Mouse (Mus musculus): ENCODE results near the gene Lrrc75b. TPM values are rescaled to one million over a fixed set of nuclear protein-coding genes. Genes with fewer than 3 reads are reported as not detected.
"Not testable (repeated sequence)": the region's sequence is repeated elsewhere in the genome, so short reads cannot be mapped to it uniquely, and the experiment has no call there.

Lrrc75b gene
- total RNA-seq, 2 experiments from 2014 or later = 10.2 to 10.5 TPM

DNA sequence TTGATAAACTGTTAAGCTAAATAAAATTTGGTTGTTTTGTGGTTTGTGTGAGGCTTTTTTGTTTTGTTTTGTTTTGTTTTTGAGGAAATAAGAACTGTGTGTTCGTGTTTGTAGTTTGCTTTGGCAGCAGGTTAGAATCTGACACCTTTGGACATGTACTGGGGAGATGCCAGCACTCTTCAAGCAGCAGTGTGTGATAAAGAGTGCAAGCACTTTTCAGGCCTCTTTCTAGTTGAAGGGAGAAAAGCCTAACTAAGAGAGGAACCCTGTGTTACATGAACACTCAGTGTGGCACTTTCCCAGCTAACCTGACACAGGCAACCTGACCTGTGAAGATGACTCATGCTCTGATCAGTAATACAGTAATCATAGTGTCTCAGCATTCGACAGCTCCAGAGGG, 24.7 kb downstream of the Lrrc75b start:
- DNase-seq (ENCODE audit: low spot score in 2 of 2) = no peak

DNA sequence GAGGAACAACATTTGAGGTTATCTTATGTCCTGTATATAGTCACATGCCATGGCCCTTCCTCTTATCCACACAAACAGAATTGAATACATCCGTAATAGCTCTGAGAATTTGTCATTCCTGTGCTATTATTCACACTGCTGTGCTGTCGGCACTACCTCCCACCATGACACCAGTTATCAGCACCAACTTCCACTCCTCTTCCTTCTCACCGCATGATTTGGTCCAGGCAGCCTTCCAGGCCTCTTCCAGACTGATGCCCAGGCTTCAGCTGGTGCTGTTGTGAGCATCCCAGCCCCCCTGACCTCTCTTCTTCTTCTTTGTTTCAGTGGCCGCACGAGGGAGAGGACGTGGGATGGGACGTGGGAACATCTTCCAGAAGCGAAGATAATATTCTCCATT, 25.2 kb downstream of the Lrrc75b start:
- no peak for DNase-seq (ENCODE audit: low spot score in 2 of 2)

DNA sequence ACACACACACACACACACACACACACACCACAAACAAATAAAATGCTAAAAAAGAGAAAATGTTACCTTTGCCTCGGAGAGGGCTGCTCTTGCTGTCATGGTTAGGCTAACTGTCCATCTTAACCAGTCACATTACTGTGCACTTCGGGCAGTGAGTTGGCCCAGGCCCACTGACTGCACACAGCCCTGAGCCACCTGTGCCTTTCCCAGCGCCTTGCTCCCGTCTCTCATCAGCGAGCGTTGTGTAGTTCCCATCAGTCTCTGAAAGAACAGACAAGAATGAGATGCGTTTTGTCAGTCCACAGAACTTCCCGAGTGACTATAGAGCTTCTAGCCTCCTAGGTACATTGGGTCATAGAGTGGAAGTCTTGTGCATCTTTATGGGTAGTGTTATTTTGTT, 25.9 kb downstream of the Lrrc75b start:
- DNase-seq (ENCODE audit: low spot score in 2 of 2) = no peak

DNA sequence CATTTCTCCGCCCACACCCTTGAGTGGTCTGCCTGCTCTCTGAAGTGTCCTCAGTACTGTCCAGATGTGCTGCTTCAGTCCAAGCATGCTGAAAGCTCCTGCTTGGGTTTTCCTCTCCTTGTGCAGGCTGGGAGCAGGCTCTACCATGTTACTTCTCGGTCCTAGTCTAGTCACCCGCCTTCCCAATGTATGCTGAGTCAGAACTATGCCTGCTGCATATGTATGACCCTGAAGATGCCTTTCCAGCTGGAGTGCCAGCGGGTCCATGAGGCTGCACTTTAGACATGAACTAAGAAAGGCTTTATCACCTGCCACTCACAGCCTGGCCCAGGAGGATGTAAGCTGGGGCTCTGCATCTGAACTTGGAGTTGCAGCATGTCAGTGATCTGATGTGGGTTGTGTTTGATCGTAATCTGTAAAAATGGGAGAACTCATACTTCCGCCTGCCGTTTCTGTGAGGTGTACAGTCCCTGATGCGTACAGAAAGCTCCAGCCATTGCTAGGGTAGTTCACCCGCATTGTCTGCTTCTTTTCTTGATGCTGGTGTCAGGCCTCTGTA, 28.5 kb downstream of the Lrrc75b start:
- no peak for DNase-seq (ENCODE audit: low spot score in 2 of 2)

- DNase-seq (ENCODE audit: low spot score in 2 of 2) = no peak
Measured at GRCm38 (mm10) chr10:75530322-75530721, 29.8 kb downstream of the Lrrc75b start.

- not testable (repeated sequence) for DNase-seq (ENCODE audit: low spot score in 2 of 2)
Measured at GRCm38 (mm10) chr10:75525450-75525849, 34.7 kb downstream of the Lrrc75b start.

GRCm38 (mm10) chr10:75521643-75522042, 38.5 kb downstream of the Lrrc75b start:
- DNase-seq (ENCODE audit: low spot score in 2 of 2) = no peak

GRCm38 (mm10) chr10:75520581-75520980, 39.5 kb downstream of the Lrrc75b start:
- no peak for DNase-seq (ENCODE audit: low spot score in 2 of 2)

GRCm38 (mm10) chr10:75517758-75518143, 42.4 kb downstream of the Lrrc75b start, which contains the start of gene Gucd1:
TSS of gene Gucd1 (minus strand) at chr10:75517972.
- peak; percentile 96 to 97 for DNase-seq (ENCODE audit: low spot score in 2 of 2)

DNA sequence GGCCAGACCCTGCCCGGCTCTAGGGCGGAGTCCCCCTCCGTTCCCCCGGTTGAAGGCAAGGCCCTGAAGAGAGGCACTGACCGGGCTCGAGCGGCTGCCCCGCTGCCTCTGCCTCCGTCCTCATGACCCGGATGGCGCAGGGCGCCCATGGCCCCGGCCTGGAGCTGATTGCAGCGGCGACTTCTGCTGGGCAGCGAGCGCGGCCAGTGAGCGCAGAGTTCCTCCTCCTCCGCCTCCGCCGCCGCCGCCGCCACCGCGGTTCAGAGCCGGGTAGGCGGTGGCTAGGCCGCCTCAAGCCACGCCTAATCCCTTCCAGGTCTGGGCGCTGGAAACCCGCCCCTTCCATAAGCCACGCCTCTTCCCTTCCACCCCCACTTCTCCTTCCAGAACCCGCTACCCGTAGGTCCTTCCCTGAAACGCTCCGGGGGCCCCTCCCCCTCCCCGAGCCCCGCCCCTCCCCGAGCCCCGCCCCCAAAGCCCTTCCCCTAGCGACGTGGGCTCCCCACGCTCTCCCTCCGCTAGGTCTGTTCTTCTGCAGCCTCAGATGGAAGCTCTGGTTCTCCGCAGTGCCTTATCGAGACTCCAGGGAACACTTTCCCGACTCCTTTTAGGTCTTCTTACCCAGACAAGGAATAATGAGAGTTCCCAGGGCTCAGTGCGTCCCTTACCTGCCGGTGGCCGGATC, 42.9 kb downstream of the Lrrc75b start, which contains the start of gene Snrpd3:
Gene Snrpd3, plus strand, starts transcription at position 479 of the 685 bp plus-strand sequence.
- DNase-seq (ENCODE audit: low spot score in 2 of 2) = peak; percentile 87 to 90

- DNase-seq (ENCODE audit: low spot score in 2 of 2) = no peak
Measured at GRCm38 (mm10) chr10:75516724-75517072, 43.4 kb downstream of the Lrrc75b start.

GRCm38 (mm10) chr10:75516038-75516723, 43.9 kb downstream of the Lrrc75b start:
- no peak for DNase-seq (ENCODE audit: low spot score in 2 of 2)

GRCm38 (mm10) chr10:75515216-75516037, 44.7 kb downstream of the Lrrc75b start:
- DNase-seq (ENCODE audit: low spot score in 2 of 2) = no peak

DNA sequence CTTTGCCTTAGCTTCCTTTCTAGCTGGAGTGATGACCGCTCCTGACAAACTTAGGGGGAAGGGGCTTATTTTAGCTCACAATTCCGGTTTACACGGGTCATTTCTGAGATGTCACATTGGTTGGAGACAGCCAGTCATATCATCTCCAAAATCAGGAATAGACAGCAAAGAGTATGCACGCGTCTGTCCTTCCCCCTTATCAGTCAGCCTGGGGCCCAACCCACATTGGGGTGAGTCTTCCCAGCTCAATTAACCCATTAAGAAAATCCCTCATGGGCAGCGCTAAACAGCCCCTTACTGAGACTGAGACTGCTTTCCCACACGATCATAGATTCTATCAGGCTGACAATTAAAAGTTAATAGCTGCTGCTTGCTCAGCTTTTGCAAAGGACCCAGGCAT, 45.8 kb downstream of the Lrrc75b start:
- DNase-seq (ENCODE audit: low spot score in 2 of 2) = no peak

- DNase-seq (ENCODE audit: low spot score in 2 of 2) = no peak
Measured at GRCm38 (mm10) chr10:75513306-75514067, 46.6 kb downstream of the Lrrc75b start.

- DNase-seq (ENCODE audit: low spot score in 2 of 2) = no peak
Measured at GRCm38 (mm10) chr10:75512796-75513195, 47.3 kb downstream of the Lrrc75b start.

DNA sequence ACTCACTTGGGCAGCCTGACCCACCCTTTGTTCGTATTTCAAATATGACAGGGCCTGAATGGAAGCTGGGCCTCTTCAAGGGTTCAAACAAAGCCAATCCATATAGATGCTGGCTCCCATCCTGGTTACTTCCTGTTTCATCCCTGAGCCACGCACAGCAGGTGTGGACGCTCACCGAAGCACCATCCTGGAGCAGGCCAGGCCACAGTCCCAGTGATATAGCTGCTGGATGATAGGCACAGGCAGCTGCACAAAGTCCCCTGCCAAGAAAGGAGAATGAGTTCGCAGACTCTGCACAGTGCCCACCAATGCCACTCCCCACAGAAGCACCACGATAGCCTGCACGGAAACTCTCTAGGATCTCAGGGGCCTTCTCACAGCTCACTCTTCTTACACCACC, 48.2 kb downstream of the Lrrc75b start:
- no peak for DNase-seq (ENCODE audit: low spot score in 2 of 2)

DNA sequence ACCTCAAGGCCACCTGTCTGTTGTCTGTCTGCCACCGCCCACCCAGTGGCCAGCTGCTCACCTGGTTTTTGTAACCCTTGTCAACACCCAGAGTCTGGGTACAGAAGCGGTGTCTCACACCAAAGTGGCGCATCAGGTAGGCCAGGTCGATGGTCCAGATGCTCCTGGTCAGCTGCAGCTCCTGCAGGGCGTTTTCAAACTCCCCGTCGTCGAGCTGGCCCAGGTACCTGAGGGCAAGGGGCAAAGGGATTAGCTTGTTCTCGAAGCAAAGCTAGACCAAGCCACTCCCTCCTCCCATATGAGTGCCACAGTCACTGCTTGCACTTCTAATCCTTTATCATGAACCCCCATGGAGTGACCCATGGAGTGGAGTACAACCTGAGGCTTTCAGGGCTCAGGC, 49.1 kb downstream of the Lrrc75b start:
- no peak for DNase-seq (ENCODE audit: low spot score in 2 of 2)

DNA sequence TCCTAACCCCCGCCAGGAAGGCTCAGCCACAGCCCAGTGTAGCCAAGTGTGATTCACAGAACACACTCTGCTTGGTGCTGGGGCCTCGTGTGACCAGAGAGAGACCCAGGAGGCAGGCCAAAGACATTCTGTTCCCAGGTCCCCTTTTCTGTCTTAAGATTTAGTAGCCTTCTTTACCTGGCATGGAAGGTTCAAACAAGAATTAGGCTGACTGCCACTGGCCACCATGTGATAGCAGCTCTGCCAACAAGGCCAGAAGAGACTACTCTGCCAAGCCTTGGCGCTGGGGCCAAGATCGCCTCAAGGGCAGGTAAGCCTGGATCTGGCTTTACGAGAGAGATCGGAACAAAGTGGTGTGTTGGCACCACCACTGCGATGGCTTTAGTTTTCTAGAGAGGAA, 49.7 kb downstream of the Lrrc75b start:
- no peak for DNase-seq (ENCODE audit: low spot score in 2 of 2)

GRCm38 (mm10) chr10:75505928-75506327, 54.2 kb downstream of the Lrrc75b start:
- not testable (repeated sequence) for DNase-seq (ENCODE audit: low spot score in 2 of 2)

- DNase-seq (ENCODE audit: low spot score in 2 of 2) = no peak
Measured at GRCm38 (mm10) chr10:75505130-75505495, 55.0 kb downstream of the Lrrc75b start.

All from left cerebral cortex, adult 18-20 months (tissue).